In genomic region chr13:52057456-52057855, GRCm38 (mm10) we compare ENCODE assay signal across 25 mouse cellular contexts.
DNase-seq lines count a peak whose midpoint lies in the region; ATAC-seq lines count a peak whose summit lies in the region.
"Had no signal": no experiment of that assay in that cellular context is flagged by ENCODE, and none has a peak within 500 bp of the region (broad histone marks: within the 10 kb centered on the region; RNA-seq: fewer than 3 reads in every experiment).

No protein-coding gene starts in this region.

- H3K27me3 ChIP-seq in kidney, embryonic 15.5 days = no peaks in the 10 kb centered on the region
- H3K27me3 ChIP-seq in kidney, embryonic 14.5 days (ENCODE audit: control insufficient read depth, insufficient read depth, low read length) = no peaks in the 10 kb centered on the region
- H3K27me3 ChIP-seq in neural tube, embryonic 15.5 days (replicated peaks) = no peaks in the 10 kb centered on the region
- H3K27me3 ChIP-seq: CH12.LX; embryonic facial prominence, embryonic 12.5 days; hindbrain, embryonic 15.5 days; limb, embryonic 15.5 days; midbrain, embryonic 13.5 days; neural tube, embryonic 13.5 days; stomach, embryonic 15.5 days had no signal

- no peak overlapping the region for H3K4me2 ChIP-seq in kidney, embryonic 15.5 days
- no peak overlapping the region for H3K4me2 ChIP-seq in kidney, embryonic 14.5 days (replicated peaks; ENCODE audit: low read depth, low read length)
- no peak overlapping the region for H3K4me2 ChIP-seq in neural tube, embryonic 15.5 days
- H3K4me2 ChIP-seq: embryonic facial prominence, embryonic 12.5 days; hindbrain, embryonic 15.5 days; limb, embryonic 15.5 days; midbrain, embryonic 13.5 days; neural tube, embryonic 13.5 days; stomach, embryonic 15.5 days had no signal

- WGBS in kidney, embryonic 15.5 days = 50% methylated on average over 10 of the region's 10 CpGs
- 44% methylated on average over 10 of the region's 10 CpGs for WGBS in kidney, embryonic 14.5 days
- 87% methylated on average over 10 of the region's 10 CpGs for WGBS in neural tube, embryonic 15.5 days

- H3K36me3 ChIP-seq in kidney, embryonic 15.5 days = no peaks in the 10 kb centered on the region
- H3K36me3 ChIP-seq in kidney, embryonic 14.5 days (ENCODE audit: control insufficient read depth, insufficient read depth, low read length) = no peaks in the 10 kb centered on the region
- H3K36me3 ChIP-seq in neural tube, embryonic 15.5 days = no peaks in the 10 kb centered on the region
- H3K36me3 ChIP-seq: embryonic facial prominence, embryonic 12.5 days; hindbrain, embryonic 10.5 days; hindbrain, embryonic 15.5 days; limb, embryonic 10.5 days; limb, embryonic 15.5 days; midbrain, embryonic 13.5 days; neural tube, embryonic 13.5 days; stomach, embryonic 15.5 days had no signal

- peak; percentile 84 for DNase-seq in kidney, adult 11 months
- peak; percentile 61 to 83 for DNase-seq in kidney, postnatal 25 days
- DNase-seq in gastrocnemius, adult 18-20 months (ENCODE audit: low spot score) = no peak
- DNase-seq in ovary, postnatal 10 days (ENCODE audit: low spot score) = no peak
- DNase-seq: adrenal gland, adult 8-10 months; cerebellum, adult 8-10 months; embryo, embryonic 11 days; heart, postnatal 14 days; lung, adult 2 months; lung, postnatal 10 days; right cerebral cortex, postnatal 25 days had no signal

- no peak overlapping the region for H3K27ac ChIP-seq in kidney, embryonic 15.5 days
- no peak overlapping the region for H3K27ac ChIP-seq in kidney, embryonic 14.5 days (ENCODE audit: low read depth, low read length)
- H3K27ac ChIP-seq in neural tube, embryonic 15.5 days (replicated peaks) = no peak overlapping the region
- H3K27ac ChIP-seq: embryonic facial prominence, embryonic 12.5 days; hindbrain, embryonic 10.5 days; hindbrain, embryonic 15.5 days; limb, embryonic 15.5 days; macrophage; midbrain, embryonic 13.5 days; neural tube, embryonic 13.5 days; stomach, embryonic 15.5 days had no signal

- H3K4me1 ChIP-seq in kidney, embryonic 15.5 days = peaks cover 45% of the 10 kb centered on the region
- peaks cover 23% of the 10 kb centered on the region; the same call in 1 of the 2 replicates for H3K4me1 ChIP-seq in kidney, embryonic 14.5 days (ENCODE audit: control insufficient read depth, insufficient read depth, low read length)
- H3K4me1 ChIP-seq in neural tube, embryonic 15.5 days = no peaks in the 10 kb centered on the region; the same call in 1 of the 2 replicates
- H3K4me1 ChIP-seq: embryonic facial prominence, embryonic 12.5 days; hindbrain, embryonic 15.5 days; midbrain, embryonic 13.5 days had no signal

- H3K9ac ChIP-seq in kidney, embryonic 15.5 days = no peak overlapping the region
- no peak overlapping the region for H3K9ac ChIP-seq in kidney, embryonic 14.5 days (ENCODE audit: low read depth, low read length)
- no peak overlapping the region for H3K9ac ChIP-seq in neural tube, embryonic 15.5 days (replicated peaks)
- H3K9ac ChIP-seq: embryonic facial prominence, embryonic 12.5 days; hindbrain, embryonic 15.5 days; limb, embryonic 15.5 days; midbrain, embryonic 13.5 days; neural tube, embryonic 13.5 days; stomach, embryonic 15.5 days had no signal

- no peak for ATAC-seq in kidney, embryonic 15.5 days (replicated peaks; ENCODE audit: low FRiP score)
- 0 out of 2 replicates have a peak, but pooled peaks have one; percentile 24 for ATAC-seq in kidney, embryonic 14.5 days (ENCODE audit: low FRiP score, low TSS enrichment)
- ATAC-seq in neural tube, embryonic 15.5 days (ENCODE audit: low FRiP score) = no peak
- ATAC-seq: forebrain, embryonic 14.5 days; midbrain, embryonic 13.5 days had no signal

- H3K9me3 ChIP-seq in kidney, embryonic 15.5 days (replicated peaks) = no peaks in the 10 kb centered on the region
- no peaks in the 10 kb centered on the region for H3K9me3 ChIP-seq in kidney, embryonic 14.5 days (ENCODE audit: control insufficient read depth, low read length)
- H3K9me3 ChIP-seq in neural tube, embryonic 15.5 days (replicated peaks) = no peaks in the 10 kb centered on the region
- H3K9me3 ChIP-seq: embryonic facial prominence, embryonic 12.5 days; hindbrain, embryonic 10.5 days; hindbrain, embryonic 15.5 days; limb, embryonic 10.5 days; limb, embryonic 15.5 days; midbrain, embryonic 13.5 days; neural tube, embryonic 13.5 days; stomach, embryonic 15.5 days had no signal

- no peak overlapping the region for H3K4me3 ChIP-seq in kidney, embryonic 15.5 days (replicated peaks)
- H3K4me3 ChIP-seq in kidney, embryonic 14.5 days (ENCODE audit: low read length) = no peak overlapping the region
- no peak overlapping the region for H3K4me3 ChIP-seq in neural tube, embryonic 15.5 days (replicated peaks)
- H3K4me3 ChIP-seq: embryonic facial prominence, embryonic 12.5 days; hindbrain, embryonic 10.5 days; hindbrain, embryonic 15.5 days; limb, embryonic 10.5 days; limb, embryonic 15.5 days; midbrain, embryonic 13.5 days; neural tube, embryonic 13.5 days; stomach, embryonic 15.5 days had no signal

Comparison
In these comparisons a context has a peak if more than half of its experiments do, and no peak if none do; other contexts are left out.
1. DNase-seq: peak in kidney, adult 11 months (single experiment) and kidney, postnatal 25 days (2 of 2); none in gastrocnemius, adult 18-20 months (single experiment) and ovary, postnatal 10 days (single experiment).